Mouse (Mus musculus): Measurements from ENCODE around the gene Popdc2.

GRCm38 (mm10) chr16:38403639-38404038, 41.6 kb downstream of the Popdc2 start:
- TF ChIP-seq EP300 (IDR thresholded peaks at IDR 0.05; ENCODE audit: low read depth), result no peak
- TF ChIP-seq CTCF (IDR thresholded peaks at IDR 0.05; ENCODE audit: low read depth), result no peak

Measured in heart, postnatal 0 days (tissue).